In genomic region chr19:7583101-7583500, GRCm38 (mm10) we compare ENCODE assay signal across 15 mouse cellular contexts. TPM values are rescaled to one million over a fixed set of nuclear protein-coding genes. Genes with fewer than 3 reads are reported as not detected.
DNase-seq lines count a peak whose midpoint lies in the region; ATAC-seq and TF ChIP-seq lines count a peak whose summit lies in the region.
"Had no signal": no experiment of that assay in that cellular context is flagged by ENCODE, and none has a peak within 500 bp of the region (broad histone marks: within the 10 kb centered on the region; RNA-seq: fewer than 3 reads in every experiment).

No protein-coding gene starts in this region.

- H3K27ac ChIP-seq in layer of hippocampus, adult 2 months: peak overlapping the region; percentile 81
- H3K27ac ChIP-seq in ES-E14 (ENCODE audit: insufficient read depth, low read depth, low read length, poor library complexity, severe bottlenecking): peak overlapping the region; percentile 99
- no peak overlapping the region for H3K27ac ChIP-seq in embryonic facial prominence, embryonic 11.5 days (replicated peaks; ENCODE audit: low read depth, low read length)
- 0 out of 2 replicates have a peak overlapping the region, but pooled peaks have one; percentile 34 for H3K27ac ChIP-seq in heart, postnatal 0 days (ENCODE audit: low read depth)
- H3K27ac ChIP-seq: liver, embryonic 14.5 days; midbrain, embryonic 12.5 days; neural tube, embryonic 12.5 days; stomach, embryonic 15.5 days had no signal

- no peak for TF ChIP-seq EP300 in heart, postnatal 0 days (IDR thresholded peaks at IDR 0.05; ENCODE audit: low read depth)

- in situ Hi-C loops in ES-E14 (cut with MboI; ENCODE audit: low sequenced_read_pairs in 2 of 2, unreplicated experiment in 2 of 2): no loop called here

- no peaks in the 10 kb centered on the region for H3K36me3 ChIP-seq in ES-E14 (ENCODE audit: control insufficient read depth, insufficient read depth, low read length, poor library complexity, severe bottlenecking)
- H3K36me3 ChIP-seq in embryonic facial prominence, embryonic 11.5 days (replicated peaks; ENCODE audit: control insufficient read depth, insufficient read depth, low read depth, low read length): no peaks in the 10 kb centered on the region
- peaks cover 23% of the 10 kb centered on the region for H3K36me3 ChIP-seq in heart, postnatal 0 days (replicated peaks; ENCODE audit: control insufficient read depth, insufficient read depth, low read length)
- H3K36me3 ChIP-seq: midbrain, embryonic 12.5 days; neural tube, embryonic 12.5 days; stomach, embryonic 15.5 days had no signal

- no peak for DNase-seq in layer of hippocampus, adult 2 months (ENCODE audit: low spot score in 2 of 2)
- DNase-seq in layer of hippocampus, adult 8-10 months (ENCODE audit: low spot score in 2 of 2): no peak
- DNase-seq in ES-E14 (ENCODE audit: low read depth, low spot score): peak; percentile 83
- DNase-seq in embryonic facial prominence, embryonic 11.5 days (ENCODE audit: low spot score): peak; percentile 49
- no peak for DNase-seq in heart, postnatal 0 days (ENCODE audit: low spot score)
- DNase-seq in layer of hippocampus, postnatal 10 days (ENCODE audit: low spot score in 2 of 2): no peak
- no peak for DNase-seq in right cerebral cortex, postnatal 25 days

- H3K9me3 ChIP-seq in ES-E14 (ENCODE audit: control insufficient read depth, insufficient read depth, low read depth, low read length): no peaks in the 10 kb centered on the region
- H3K9me3 ChIP-seq in embryonic facial prominence, embryonic 11.5 days (replicated peaks; ENCODE audit: control insufficient read depth, low read length): no peaks in the 10 kb centered on the region
- 0 out of 2 replicates have a peak, but pooled peaks cover under 1% of the 10 kb centered on the region for H3K9me3 ChIP-seq in heart, postnatal 0 days (replicated peaks; ENCODE audit: control insufficient read depth, low read length)
- H3K9me3 ChIP-seq: midbrain, embryonic 12.5 days; neural tube, embryonic 12.5 days; stomach, embryonic 15.5 days had no signal

- H3K9ac ChIP-seq in ES-E14 (ENCODE audit: insufficient read depth, low read depth, low read length, poor library complexity, severe bottlenecking): peak overlapping the region; percentile 44; the same call in 1 of the 2 replicates
- H3K9ac ChIP-seq in embryonic facial prominence, embryonic 11.5 days (replicated peaks; ENCODE audit: low read length): no peak overlapping the region
- H3K9ac ChIP-seq in heart, postnatal 0 days (replicated peaks; ENCODE audit: low read depth, low read length): no peak overlapping the region
- H3K9ac ChIP-seq: liver, embryonic 14.5 days; midbrain, embryonic 12.5 days; neural tube, embryonic 12.5 days; stomach, embryonic 15.5 days had no signal

- H3K4me1 ChIP-seq in ES-E14 (ENCODE audit: control insufficient read depth in 2 of 2, insufficient read depth in 2 of 2, low read length in 2 of 2, poor library complexity in 1 of 2): peaks cover 21 to 24% of the 10 kb centered on the region in 2 experiments
- H3K4me1 ChIP-seq in embryonic facial prominence, embryonic 11.5 days (ENCODE audit: control insufficient read depth, insufficient read depth, low read length): no peaks in the 10 kb centered on the region
- H3K4me1 ChIP-seq in heart, postnatal 0 days (ENCODE audit: control insufficient read depth, insufficient read depth): peaks cover 32% of the 10 kb centered on the region
- H3K4me1 ChIP-seq: midbrain, embryonic 12.5 days; neural tube, embryonic 12.5 days had no signal

- WGBS in embryonic facial prominence, embryonic 11.5 days: 53% methylated on average over 7 of the region's 7 CpGs
- WGBS in heart, postnatal 0 days: 23% methylated on average over 7 of the region's 7 CpGs

- H3K27me3 ChIP-seq in embryonic facial prominence, embryonic 11.5 days (ENCODE audit: control insufficient read depth, insufficient read depth, low read length): no peaks in the 10 kb centered on the region
- H3K27me3 ChIP-seq in heart, postnatal 0 days (ENCODE audit: control insufficient read depth, insufficient read depth, low read length): no peaks in the 10 kb centered on the region
- H3K27me3 ChIP-seq: midbrain, embryonic 12.5 days; neural tube, embryonic 12.5 days; stomach, embryonic 15.5 days had no signal

- no peak for ATAC-seq in embryonic facial prominence, embryonic 11.5 days (replicated peaks; ENCODE audit: insufficient number of reproducible peaks, low FRiP score, low TSS enrichment, low read depth)
- ATAC-seq in heart, postnatal 0 days (ENCODE audit: insufficient read depth, low read depth): peak; percentile 34; the same call in 1 of the 2 replicates
- ATAC-seq: forebrain, embryonic 14.5 days had no signal

- H3K4me2 ChIP-seq in embryonic facial prominence, embryonic 11.5 days (ENCODE audit: low read depth, low read length): no peak overlapping the region
- H3K4me2 ChIP-seq in heart, postnatal 0 days (ENCODE audit: low read depth, low read length): no peak overlapping the region
- H3K4me2 ChIP-seq: midbrain, embryonic 12.5 days; neural tube, embryonic 12.5 days; stomach, embryonic 15.5 days had no signal

- TF ChIP-seq CTCF in layer of hippocampus, adult 2 months (conservative IDR thresholded peaks at IDR 0.05): no peak
- TF ChIP-seq CTCF in heart, postnatal 0 days (IDR thresholded peaks at IDR 0.05; ENCODE audit: low read depth): no peak

- H3K4me3 ChIP-seq in layer of hippocampus, adult 2 months: no peak overlapping the region
- H3K4me3 ChIP-seq in ES-E14 (ENCODE audit: insufficient read depth in 1 of 2, low read depth in 1 of 2, low read length in 2 of 2, poor library complexity in 1 of 2, severe bottlenecking in 1 of 2): peak overlapping the region; percentile 8 to 43; a peak in 3 of 4 replicates
- no peak overlapping the region for H3K4me3 ChIP-seq in embryonic facial prominence, embryonic 11.5 days (ENCODE audit: low read depth, low read length)
- H3K4me3 ChIP-seq in heart, postnatal 0 days (ENCODE audit: low read depth, low read length): no peak overlapping the region
- H3K4me3 ChIP-seq: midbrain, embryonic 12.5 days; neural tube, embryonic 12.5 days; stomach, embryonic 15.5 days had no signal

TF ChIP-seq in ES-E14, 5 proteins besides CTCF, POLR2A, EP300 and RAD21:
- TF ChIP-seq HCFC1 (IDR thresholded peaks at IDR 0.05; ENCODE audit: borderline replicate concordance, insufficient read depth, low read length) (peak; percentile 50; the same call in 1 of the 2 replicates), ZC3H11A (IDR thresholded peaks at IDR 0.05; ENCODE audit: borderline replicate concordance, low read depth, low read length) (no peak)

RNA-seq across cellular contexts. Expression of gene Lgals12, which starts 23.9 kb away (rescaled TPM):
- total RNA-seq in layer of hippocampus, adult 2 months (2021): under 1 TPM; 0.13 to 0.17 TPM
- total RNA-seq in layer of hippocampus, adult 8-10 months (2022): under 1 TPM; 0.22 to 0.63 (median 0.38) TPM
- 0.45 and 0.53 TPM in 2 replicates for total RNA-seq in ES-E14 (2012; rRNA removed)
- polyA plus RNA-seq in embryonic facial prominence, embryonic 11.5 days (2014; fragmentation: Nextera tagmentation; extraction: Ambion mirVana): 0.18 TPM in 1 of 2 replicates, not detected in the other
- total RNA-seq in heart, postnatal 0 days (2014; rRNA removed; ENCODE audit: low replicate concordance): not detected in 2 replicates
- polyA plus RNA-seq in heart, postnatal 0 days (2015; fragmentation: Nextera tagmentation; extraction: Ambion mirVana): 0.04 and 0.05 TPM in 2 replicates
- total RNA-seq in layer of hippocampus, postnatal 10 days (2021): under 1 TPM; 0.54 to 0.66 TPM
- total RNA-seq: MEL had no signal
- polyA plus RNA-seq: neural tube, embryonic 12.5 days had no signal

RNA-seq across cellular contexts. Expression of gene Pla2g16, which starts 25.8 kb away (rescaled TPM):
- total RNA-seq in layer of hippocampus, adult 2 months (2021): 10 to 100 TPM; 29.8 to 34.2 TPM
- total RNA-seq in layer of hippocampus, adult 8-10 months (2022): 10 to 100 TPM; 40.1 to 48.2 (median 43.3) TPM
- total RNA-seq in ES-E14 (2012; rRNA removed): 8.3 and 10.3 TPM in 2 replicates
- polyA plus RNA-seq in embryonic facial prominence, embryonic 11.5 days (2014; fragmentation: Nextera tagmentation; extraction: Ambion mirVana): 7.4 and 8.6 TPM in 2 replicates
- 41.6 and 45.6 TPM in 2 replicates for total RNA-seq in heart, postnatal 0 days (2014; rRNA removed; ENCODE audit: low replicate concordance)
- polyA plus RNA-seq in heart, postnatal 0 days (2015; fragmentation: Nextera tagmentation; extraction: Ambion mirVana): 69.2 and 74.1 TPM in 2 replicates
- total RNA-seq in layer of hippocampus, postnatal 10 days (2021): 10 to 100 TPM; 10.1 to 13.5 TPM

RNA-seq across cellular contexts. Expression of gene Hrasls5, which starts 29.2 kb away (rescaled TPM):
- not detected for total RNA-seq in layer of hippocampus, adult 2 months (2021)
- total RNA-seq in layer of hippocampus, adult 8-10 months (2022): under 1 TPM in 1 of 4 experiments, not detected in 3; 0.55 TPM
- total RNA-seq in ES-E14 (2012; rRNA removed): not detected in 2 replicates
- not detected in 2 replicates for polyA plus RNA-seq in embryonic facial prominence, embryonic 11.5 days (2014; fragmentation: Nextera tagmentation; extraction: Ambion mirVana)
- total RNA-seq in heart, postnatal 0 days (2014; rRNA removed; ENCODE audit: low replicate concordance): not detected in 2 replicates
- not detected in 2 replicates for polyA plus RNA-seq in heart, postnatal 0 days (2015; fragmentation: Nextera tagmentation; extraction: Ambion mirVana)
- not detected for total RNA-seq in layer of hippocampus, postnatal 10 days (2021)
- total RNA-seq: MEL had no signal
- polyA plus RNA-seq: forebrain, embryonic 14.5 days; intestine, embryonic 14.5 days; midbrain, embryonic 12.5 days; neural tube, embryonic 12.5 days; stomach, embryonic 15.5 days; urinary bladder, adult 2 months had no signal

Comparison
In these comparisons a context has a peak if more than half of its experiments do, and no peak if none do; other contexts are left out.
1. DNase-seq: peak in ES-E14 (single experiment) and embryonic facial prominence, embryonic 11.5 days (single experiment); none in layer of hippocampus, adult 2 months (0 of 2), layer of hippocampus, adult 8-10 months (0 of 2), heart, postnatal 0 days (single experiment), layer of hippocampus, postnatal 10 days (0 of 2) and right cerebral cortex, postnatal 25 days (single experiment).
2. H3K4me3 ChIP-seq: peak in ES-E14 (2 of 2); none in layer of hippocampus, adult 2 months (single experiment), embryonic facial prominence, embryonic 11.5 days (single experiment) and heart, postnatal 0 days (single experiment).